Mouse (Mus musculus) CH12.LX (cell line): ENCODE results near the gene Nid2. TPM values are rescaled to one million over a fixed set of nuclear protein-coding genes. Genes with fewer than 3 reads are reported as not detected.

ENCODE experiments used
- DNase-seq: peaks from one replicate; pipeline ENCODE4 v3.0.0-alpha.2; 2013; ENCODE audit errors: extremely low read depth
- H3K27ac ChIP-seq: 2 replicates; pipeline ENCODE4 v1.5.1; 2012; ENCODE audit warnings: low read depth, mild to moderate bottlenecking, control low read depth, moderate library complexity; ENCODE audit not compliant: insufficient read depth
- H3K27me3 ChIP-seq: replicated peaks from 2 replicates; pipeline ENCODE3; 2012; ENCODE audit warnings: inconsistent platforms
- H3K36me3 ChIP-seq, 2 experiments: replicated peaks in 1 of 2; 2 replicates each; pipeline versions ENCODE3 to v1.6.1; 2012; ENCODE audit warnings: inconsistent platforms in 1 of 2, low read length in 1 of 2, mild to moderate bottlenecking in 1 of 2, mixed read lengths in 1 of 2, moderate library complexity in 1 of 2; ENCODE audit not compliant: control insufficient read depth in 1 of 2, insufficient read depth in 1 of 2
- H3K4me1 ChIP-seq, 2 experiments: 2 replicates each; pipeline ENCODE4 v1.6.1; 2012; ENCODE audit warnings: inconsistent platforms in 1 of 2, moderate library complexity in 1 of 2; ENCODE audit not compliant: insufficient read depth in 2 of 2, control insufficient read depth in 1 of 2
- H3K4me2 ChIP-seq: 2 replicates; pipeline ENCODE4 v1.6.1; 2012; ENCODE audit warnings: low read depth, mild to moderate bottlenecking, control low read depth; ENCODE audit not compliant: poor library complexity, insufficient read depth, severe bottlenecking
- H3K4me3 ChIP-seq, 3 experiments: fragments of 150-350 bp in 1 of 3; sonication (generic) in 1 of 3; replicated peaks in 1 of 3; 2 replicates each; pipeline versions ENCODE3 to v1.5.1; 2011 to 2012; ENCODE audit warnings: low read depth in 2 of 3, low read length in 2 of 3, mild to moderate bottlenecking in 2 of 3, moderate library complexity in 2 of 3, control low read depth in 1 of 3, improper control_type of control experiment in 1 of 3, inconsistent platforms in 1 of 3, mixed read lengths in 1 of 3; ENCODE audit not compliant: poor library complexity in 1 of 3
- H3K79me2 ChIP-seq: replicated peaks from 2 replicates; pipeline ENCODE4 v1.6.1; 2012; ENCODE audit warnings: mild to moderate bottlenecking, moderate library complexity; ENCODE audit not compliant: control insufficient read depth, poor library complexity, insufficient read depth, severe bottlenecking; ENCODE audit errors: extremely low read depth
- H3K9ac ChIP-seq: 2 replicates; pipeline ENCODE4 v1.6.1; 2012; ENCODE audit warnings: low read depth, mild to moderate bottlenecking, control low read depth, moderate library complexity; ENCODE audit not compliant: insufficient read depth
- H3K9me3 ChIP-seq: replicated peaks from 2 replicates; pipeline ENCODE3; 2012; ENCODE audit warnings: low read length, inconsistent platforms, mixed read lengths
- BHLHE40 ChIP-seq: IDR thresholded peaks from 2 replicates; pipeline ENCODE4 v1.6.1; 2011; ENCODE audit warnings: mild to moderate bottlenecking, low read depth, low read length, improper control_type of control experiment
- CHD1 ChIP-seq: IDR thresholded peaks from 2 replicates; pipeline ENCODE4 v1.6.1; 2012; ENCODE audit warnings: low read depth, low read length, improper control_type of control experiment, inconsistent platforms
- CTCF ChIP-seq, 2 experiments: IDR thresholded peaks in 1 of 2; conservative IDR thresholded peaks in 1 of 2; 2 replicates each; pipeline ENCODE4 v1.5.1; 2011 to 2012; ENCODE audit warnings: low read depth in 2 of 2, low read length in 2 of 2, improper control_type of control experiment in 1 of 2, inconsistent platforms in 1 of 2, mild to moderate bottlenecking in 1 of 2, moderate library complexity in 1 of 2
- EP300 ChIP-seq: IDR thresholded peaks from 2 replicates; pipeline ENCODE4 v1.6.1; 2011; ENCODE audit warnings: low read length, improper control_type of control experiment
- ETS1 ChIP-seq: conservative IDR thresholded peaks from 2 replicates; pipeline ENCODE4 v1.6.1; 2012; ENCODE audit warnings: low read depth, mild to moderate bottlenecking, inconsistent platforms, low read length, improper control_type of control experiment, moderate library complexity
- JUN ChIP-seq: IDR thresholded peaks from 2 replicates; pipeline ENCODE4 v1.6.1; 2011; ENCODE audit warnings: low read depth, mild to moderate bottlenecking, low read length, improper control_type of control experiment, moderate library complexity; ENCODE audit not compliant: insufficient read depth
- MAX ChIP-seq: IDR thresholded peaks from 2 replicates; pipeline ENCODE4 v1.6.1; 2011; ENCODE audit warnings: low read length, improper control_type of control experiment
- MAZ ChIP-seq: IDR thresholded peaks from 2 replicates; pipeline ENCODE4 v1.6.1; 2012; ENCODE audit warnings: low read depth, mild to moderate bottlenecking, inconsistent platforms, low read length, improper control_type of control experiment, moderate library complexity
- MYC ChIP-seq: IDR thresholded peaks from 2 replicates; pipeline ENCODE4 v1.6.1; 2011; ENCODE audit warnings: low read depth, mild to moderate bottlenecking, improper control_type of control experiment, low read length
- NELFE ChIP-seq: IDR thresholded peaks from 2 replicates; pipeline ENCODE4 v1.6.1; 2011; ENCODE audit warnings: low read depth, low read length, improper control_type of control experiment
- POLR2A ChIP-seq: IDR thresholded peaks from 2 replicates; pipeline ENCODE4 v1.6.1; 2011; ENCODE audit warnings: low read depth, mild to moderate bottlenecking, improper control_type of control experiment, low read length
- POLR2AphosphoS2 ChIP-seq: IDR thresholded peaks from 2 replicates; pipeline ENCODE4 v1.6.1; 2011; ENCODE audit warnings: low read depth, low read length, improper control_type of control experiment
- RAD21 ChIP-seq: IDR thresholded peaks from 2 replicates; pipeline ENCODE4 v1.6.1; 2011; ENCODE audit warnings: low read depth, mild to moderate bottlenecking, low read length, improper control_type of control experiment, moderate library complexity
- SIN3A ChIP-seq: IDR thresholded peaks from 2 replicates; pipeline ENCODE4 v1.6.1; 2012; ENCODE audit warnings: low read length, improper control_type of control experiment, inconsistent platforms
- SMC3 ChIP-seq: IDR thresholded peaks from 2 replicates; pipeline ENCODE4 v1.6.1; 2011; ENCODE audit warnings: low read depth, low read length, improper control_type of control experiment
- TBP ChIP-seq: conservative IDR thresholded peaks from 2 replicates; pipeline ENCODE4 v1.6.1; 2011; ENCODE audit warnings: low read depth, low read length, improper control_type of control experiment
- UBTF ChIP-seq: IDR thresholded peaks from 2 replicates; pipeline ENCODE4 v1.6.1; 2012; ENCODE audit warnings: low read depth, mild to moderate bottlenecking, inconsistent platforms, low read length, improper control_type of control experiment, moderate library complexity
- ZC3H11A ChIP-seq: IDR thresholded peaks from 2 replicates; pipeline ENCODE4 v1.6.1; 2012; ENCODE audit warnings: low read depth, mild to moderate bottlenecking, inconsistent platforms, low read length, improper control_type of control experiment
- ZMIZ1 ChIP-seq: IDR thresholded peaks from 2 replicates; pipeline ENCODE4 v1.6.1; 2012; ENCODE audit warnings: low read depth, mild to moderate bottlenecking, inconsistent platforms, low read length, improper control_type of control experiment
- dilution Hi-C: fragments of 300-500 bp; cut with MboI; formaldehyde crosslinking; loops from 2 replicates; pipeline ENCODE4 v1.14.3; 2020; ENCODE audit warnings: low sequenced_read_pairs; ENCODE audit not compliant: extremely low pct_unique_long_range_greater_than_20kb, extremely low pct_ligation_motif_present
- in situ Hi-C: fragments of 300-500 bp; cut with MboI; formaldehyde crosslinking; loops from 3 replicates; pipeline ENCODE4 v1.14.3; 2019; ENCODE audit warnings: low sequenced_read_pairs, low pct_ligation_motif_present, low pct_unique_long_range_greater_than_20kb, mixed read lengths
- polyA plus RNA-seq: library from polyadenylated mRNA; unstranded; fragments of >175 nt; gene quantifications from 2 replicates; pipeline ENCODE4 v1.2.1, GENCODE M21; 2012; ENCODE audit warnings: low read depth; ENCODE audit not compliant: insufficient read length
- total RNA-seq, 2 experiments: library from RNA; depleted of rRNA; stranded (reverse); fragments of 300-350 nt in 1 of 2; fragments of >200 nt in 1 of 2; gene quantifications; 2 replicates each; pipeline ENCODE4 v1.2.3; 2012 to 2014

Gene Nid2
- total and polyA plus RNA-seq, 3 experiments, result 0.58 to 2.1 (median 1.3) TPM

DNA sequence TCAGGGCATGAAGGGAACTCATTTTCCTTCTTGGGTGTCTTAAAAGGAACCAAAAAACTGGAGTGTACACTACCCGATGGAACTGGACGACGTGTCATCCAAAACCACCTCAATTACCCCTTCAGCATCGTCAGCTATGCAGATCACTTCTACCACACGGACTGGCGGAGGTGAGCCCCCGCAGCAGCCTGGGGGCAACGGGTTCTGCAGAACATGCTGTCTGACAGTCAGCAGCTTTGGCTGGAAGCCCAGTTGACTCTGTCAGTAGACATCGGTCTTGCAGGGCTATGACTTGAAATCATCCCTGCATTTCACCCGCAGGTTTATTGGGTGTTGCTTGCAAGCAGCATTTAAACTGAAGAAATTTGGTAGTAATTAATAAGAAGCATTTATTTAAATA lies 58.9 kb downstream of the Nid2 start:
- H3K4me2 ChIP-seq, result no peak overlapping the region
- dilution Hi-C loops (no loop called here), in situ Hi-C loops (no loop called here)
- H3K4me1 ChIP-seq, result no peaks in the 10 kb centered on the region
- no peak for DNase-seq
- no peak overlapping the region for H3K27ac ChIP-seq
- no peaks in the 10 kb centered on the region for H3K79me2 ChIP-seq
- H3K9me3 ChIP-seq, result no peaks in the 10 kb centered on the region
- H3K36me3 ChIP-seq, result peaks cover 30 to 48% of the 10 kb centered on the region in 2 experiments
- no peak overlapping the region for H3K4me3 ChIP-seq
- no peaks in the 10 kb centered on the region for H3K27me3 ChIP-seq
- no peak overlapping the region for H3K9ac ChIP-seq
- TF ChIP-seq ZC3H11A, result no peak
- TF ChIP-seq NELFE, result no peak
- TF ChIP-seq CHD1, result no peak

- DNase-seq, result no peak
- no peak overlapping the region for H3K9ac ChIP-seq
- TF ChIP-seq MAZ (no peak), EP300 (no peak), UBTF (no peak), MAX (no peak), NELFE (no peak), SIN3A (no peak), ETS1 (no peak), JUN (no peak)
- H3K79me2 ChIP-seq, result 0 out of 2 replicates have a peak, but pooled peaks cover 2% of the 10 kb centered on the region
- no peak overlapping the region for H3K27ac ChIP-seq
- no peaks in the 10 kb centered on the region for H3K27me3 ChIP-seq
- no peak overlapping the region for H3K4me2 ChIP-seq
- dilution Hi-C loops (no loop called here), in situ Hi-C loops (no loop called here)
- no peak overlapping the region for H3K4me3 ChIP-seq
- H3K36me3 ChIP-seq, result peaks cover 51 to 75% of the 10 kb centered on the region in 2 experiments
- H3K4me1 ChIP-seq, result no peaks in the 10 kb centered on the region
- H3K9me3 ChIP-seq, result no peaks in the 10 kb centered on the region
These were observed 62.0 kb downstream of the Nid2 start for GRCm38 (mm10) chr14:19813061-19813460.

DNA sequence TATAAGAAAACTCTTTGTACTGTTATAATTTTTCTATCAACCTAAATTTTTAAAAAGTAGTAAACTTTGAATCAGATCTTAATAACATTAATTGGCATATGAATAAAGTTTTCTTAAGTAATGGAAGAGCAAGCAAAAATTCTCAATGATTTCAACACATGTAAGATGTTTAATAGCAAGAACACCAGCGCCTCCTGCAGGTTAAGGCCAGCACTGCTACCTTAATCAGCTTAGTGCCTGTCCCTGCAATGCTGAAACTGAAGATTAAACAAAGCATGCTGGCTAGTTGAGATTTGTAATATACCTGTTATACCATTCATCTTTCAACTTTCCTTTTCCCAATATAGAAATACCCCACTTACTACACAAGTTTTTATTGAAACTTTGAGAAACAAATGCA lies 66.9 kb downstream of the Nid2 start:
- Histone ChIP-seq H3K9me3 (peaks cover 6% of the 10 kb centered on the region), H3K9ac (no peak overlapping the region), H3K4me2 (no peak overlapping the region), H3K27ac (no peak overlapping the region), H3K4me3 (no peak overlapping the region), H3K27me3 (no peaks in the 10 kb centered on the region), H3K4me1 (peaks cover 0 to 4% of the 10 kb centered on the region in 2 experiments; a peak in 2 of 4 replicates), H3K36me3 (peaks cover 53 to 78% of the 10 kb centered on the region in 2 experiments), H3K79me2 (peaks cover 19% of the 10 kb centered on the region)
- DNase-seq, result peak; percentile 74
- TF ChIP-seq TBP (no peak), SMC3 (peak; percentile 75), ZMIZ1 (no peak), ZC3H11A (peak; percentile 18; the same call in 1 of the 2 replicates), CTCF (conservative IDR thresholded peaks at IDR 0.05 in 1 of 2, IDR thresholded peaks at IDR 0.05 in 1 of 2; ENCODE audit: low read depth in 2 of 2, low read length in 2 of 2) (peak; percentile 85 to 92), POLR2A (no peak), RAD21 (peak; percentile 81), MYC (0 out of 2 replicates have a peak, but pooled peaks have one; percentile 39), BHLHE40 (no peak), POLR2AphosphoS2 (no peak), MAX (0 out of 2 replicates have a peak, but pooled peaks have one; percentile 9)
- dilution Hi-C loops (no loop called here), in situ Hi-C loops (no loop called here)
